Mouse (Mus musculus): ENCODE data around the gene Csf2. TPM values are rescaled to one million over a fixed set of nuclear protein-coding genes. Genes with fewer than 3 reads are reported as not detected.

Gene Csf2
- polyA plus RNA-seq, 1 experiment from 2014 or later: not detected

- 86% methylated on average over 9 of the region's 9 CpGs for WGBS
- ATAC-seq (ENCODE audit: low read depth): no peak
- no peaks in the 10 kb centered on the region for H3K27me3 ChIP-seq
Measured at GRCm38 (mm10) chr11:54223637-54224474, 25.6 kb downstream of the Csf2 start.

GRCm38 (mm10) chr11:54219903-54220740 is 29.3 kb downstream of the Csf2 start:
- H3K9me3 ChIP-seq: no peaks in the 10 kb centered on the region
- H3K4me3 ChIP-seq: no peak overlapping the region
- no peaks in the 10 kb centered on the region for H3K36me3 ChIP-seq
- WGBS: 70% methylated on average over 6 of the region's 6 CpGs
- no peak overlapping the region for H3K9ac ChIP-seq
- no peak overlapping the region for H3K27ac ChIP-seq (replicated peaks)
- no peak overlapping the region for H3K4me2 ChIP-seq
- H3K4me1 ChIP-seq (replicated peaks): no peaks in the 10 kb centered on the region
- ATAC-seq (ENCODE audit: low read depth): no peak
- H3K27me3 ChIP-seq: no peaks in the 10 kb centered on the region

More at GRCm38 (mm10) chr11:54223637-54224474, 25.6 kb downstream of the Csf2 start:
- H3K4me2 ChIP-seq: no peak overlapping the region
- H3K9ac ChIP-seq: no peak overlapping the region
- no peak overlapping the region for H3K4me3 ChIP-seq
- H3K27ac ChIP-seq (replicated peaks): no peak overlapping the region
- no peaks in the 10 kb centered on the region for H3K36me3 ChIP-seq
- H3K9me3 ChIP-seq: no peaks in the 10 kb centered on the region
- H3K4me1 ChIP-seq (replicated peaks): no peaks in the 10 kb centered on the region

GRCm38 (mm10) chr11:54219191-54219590 is 30.3 kb downstream of the Csf2 start:
- H3K4me2 ChIP-seq: no peak overlapping the region
- no peak overlapping the region for H3K9ac ChIP-seq
- no peak overlapping the region for H3K27ac ChIP-seq (replicated peaks)
- no peak overlapping the region for H3K4me3 ChIP-seq
- no peaks in the 10 kb centered on the region for H3K36me3 ChIP-seq
- no peaks in the 10 kb centered on the region for H3K9me3 ChIP-seq
- 88% methylated on average over 1 of the region's 1 CpGs for WGBS
- no peak for ATAC-seq (ENCODE audit: low read depth)
- H3K27me3 ChIP-seq: no peaks in the 10 kb centered on the region
- H3K4me1 ChIP-seq (replicated peaks): no peaks in the 10 kb centered on the region

- Histone ChIP-seq H3K27ac (replicated peaks) (no peak overlapping the region), H3K27me3 (no peaks in the 10 kb centered on the region), H3K36me3 (no peaks in the 10 kb centered on the region), H3K9ac (no peak overlapping the region), H3K4me1 (replicated peaks) (no peaks in the 10 kb centered on the region), H3K4me2 (no peak overlapping the region), H3K4me3 (no peak overlapping the region), H3K9me3 (no peaks in the 10 kb centered on the region)
- no peak for ATAC-seq (ENCODE audit: low read depth)
- WGBS: 69% methylated on average over 7 of the region's 7 CpGs
Measured at GRCm38 (mm10) chr11:54217384-54217783, 32.1 kb downstream of the Csf2 start.

- Histone ChIP-seq H3K4me1 (replicated peaks) (no peaks in the 10 kb centered on the region), H3K27ac (replicated peaks) (no peak overlapping the region), H3K4me2 (no peak overlapping the region), H3K36me3 (no peaks in the 10 kb centered on the region), H3K9ac (no peak overlapping the region), H3K27me3 (no peaks in the 10 kb centered on the region), H3K4me3 (no peak overlapping the region), H3K9me3 (no peaks in the 10 kb centered on the region)
- ATAC-seq (ENCODE audit: low read depth): no peak
- 83% methylated on average over 6 of the region's 6 CpGs for WGBS
Measured at GRCm38 (mm10) chr11:54216091-54216490, 33.4 kb downstream of the Csf2 start.

- 83% methylated on average over 9 of the region's 9 CpGs for WGBS
- no peaks in the 10 kb centered on the region for H3K36me3 ChIP-seq
- no peaks in the 10 kb centered on the region for H3K4me1 ChIP-seq (replicated peaks)
- H3K9ac ChIP-seq: no peak overlapping the region
- H3K27ac ChIP-seq (replicated peaks): no peak overlapping the region
- H3K4me3 ChIP-seq: no peak overlapping the region
- H3K9me3 ChIP-seq: no peaks in the 10 kb centered on the region
- ATAC-seq (ENCODE audit: low read depth): no peak
- H3K4me2 ChIP-seq: no peak overlapping the region
- no peaks in the 10 kb centered on the region for H3K27me3 ChIP-seq
Measured at GRCm38 (mm10) chr11:54214499-54215443, 34.7 kb downstream of the Csf2 start.

GRCm38 (mm10) chr11:54213631-54214030 is 35.8 kb downstream of the Csf2 start:
- no peak overlapping the region for H3K27ac ChIP-seq (replicated peaks)
- H3K36me3 ChIP-seq: no peaks in the 10 kb centered on the region
- no peak for ATAC-seq (ENCODE audit: low read depth)
- no peak overlapping the region for H3K4me2 ChIP-seq
- no peak overlapping the region for H3K4me3 ChIP-seq
- H3K9me3 ChIP-seq: no peaks in the 10 kb centered on the region
- 80% methylated on average over 5 of the region's 5 CpGs for whole genome bisulfite sequencing
- H3K27me3 ChIP-seq: no peaks in the 10 kb centered on the region
- no peak overlapping the region for H3K9ac ChIP-seq
- H3K4me1 ChIP-seq (replicated peaks): no peaks in the 10 kb centered on the region

GRCm38 (mm10) chr11:54206993-54207392 is 42.5 kb downstream of the Csf2 start:
- 76% methylated on average over 5 of the region's 5 CpGs for WGBS
- no peaks in the 10 kb centered on the region for H3K36me3 ChIP-seq

GRCm38 (mm10) chr11:54205366-54205765 is 44.1 kb downstream of the Csf2 start:
- H3K27ac ChIP-seq (replicated peaks): no peak overlapping the region

More at GRCm38 (mm10) chr11:54206993-54207392, 42.5 kb downstream of the Csf2 start:
- Histone ChIP-seq H3K9ac (no peak overlapping the region), H3K4me2 (no peak overlapping the region), H3K27me3 (no peaks in the 10 kb centered on the region), H3K27ac (replicated peaks) (no peak overlapping the region), H3K9me3 (no peaks in the 10 kb centered on the region), H3K4me1 (replicated peaks) (no peaks in the 10 kb centered on the region), H3K4me3 (no peak overlapping the region)
- no peak for ATAC-seq (ENCODE audit: low read depth)

GRCm38 (mm10) chr11:54204781-54205180 is 44.7 kb downstream of the Csf2 start:
- Histone ChIP-seq H3K27ac (replicated peaks) (no peak overlapping the region), H3K4me3 (no peak overlapping the region), H3K4me1 (replicated peaks) (no peaks in the 10 kb centered on the region), H3K27me3 (no peaks in the 10 kb centered on the region), H3K9ac (no peak overlapping the region), H3K36me3 (no peaks in the 10 kb centered on the region), H3K9me3 (no peaks in the 10 kb centered on the region), H3K4me2 (no peak overlapping the region)
- WGBS: 92% methylated on average over 2 of the region's 2 CpGs
- ATAC-seq (ENCODE audit: low read depth): no peak

More at GRCm38 (mm10) chr11:54205366-54205765, 44.1 kb downstream of the Csf2 start:
- WGBS: 83% methylated on average over 6 of the region's 6 CpGs
- H3K36me3 ChIP-seq: no peaks in the 10 kb centered on the region
- H3K4me2 ChIP-seq: no peak overlapping the region
- no peaks in the 10 kb centered on the region for H3K9me3 ChIP-seq
- H3K4me1 ChIP-seq (replicated peaks): no peaks in the 10 kb centered on the region
- H3K27me3 ChIP-seq: no peaks in the 10 kb centered on the region
- no peak overlapping the region for H3K9ac ChIP-seq
- H3K4me3 ChIP-seq: no peak overlapping the region
- ATAC-seq (ENCODE audit: low read depth): no peak

GRCm38 (mm10) chr11:54203162-54203561 is 46.3 kb downstream of the Csf2 start:
- no peaks in the 10 kb centered on the region for H3K9me3 ChIP-seq
- H3K4me2 ChIP-seq: no peak overlapping the region
- H3K27me3 ChIP-seq: no peaks in the 10 kb centered on the region
- H3K27ac ChIP-seq (replicated peaks): no peak overlapping the region
- 82% methylated on average over 2 of the region's 2 CpGs for WGBS
- no peak overlapping the region for H3K4me3 ChIP-seq
- no peaks in the 10 kb centered on the region for H3K36me3 ChIP-seq
- no peak overlapping the region for H3K9ac ChIP-seq
- no peak for ATAC-seq (ENCODE audit: low read depth)
- H3K4me1 ChIP-seq (replicated peaks): no peaks in the 10 kb centered on the region
